Mouse (Mus musculus) testis, adult 2 months (tissue): Measurements from ENCODE around the gene Adam1b.

Experiments used
- CTCF ChIP-seq: fragments of 200-500 bp; IDR thresholded peaks from 2 replicates; pipeline ENCODE4 v1.5.1; 2012; ENCODE audit warnings: low read depth, mild to moderate bottlenecking, inconsistent platforms, low read length, moderate library complexity; ENCODE audit not compliant: control insufficient read depth, insufficient read depth, insufficient replicate concordance
- POLR2A ChIP-seq: fragments of 200-500 bp; IDR thresholded peaks from 2 replicates; pipeline ENCODE4 v1.6.1; 2012; ENCODE audit warnings: low read depth, mild to moderate bottlenecking, inconsistent platforms, low read length, moderate library complexity; ENCODE audit not compliant: control insufficient read depth

GRCm38 (mm10) chr5:121536921-121537555, 33.8 kb upstream of the Adam1b start:
- TF ChIP-seq CTCF = no peak
- TF ChIP-seq POLR2A = no peak
